Mouse (Mus musculus): ENCODE measurements around the gene Tfap2a. TPM values are rescaled to one million over a fixed set of nuclear protein-coding genes. Genes with fewer than 3 reads are reported as not detected.

Tfap2a gene
- total and polyA plus RNA-seq, 3 experiments = not detected

GRCm38 (mm10) chr13:40704864-40705455 lies 33.2 kb downstream of the Tfap2a start:
- no peak for TF ChIP-seq POLR2A (IDR thresholded peaks at IDR 0.05; ENCODE audit: control insufficient read depth in 1 of 2, insufficient read depth in 1 of 2, low read depth in 1 of 2, low read length in 2 of 2, poor library complexity in 1 of 2)
- no peak for TF ChIP-seq MAZ (IDR thresholded peaks at IDR 0.05; ENCODE audit: low read depth, low read length)
- no peak for TF ChIP-seq UBTF (IDR thresholded peaks at IDR 0.05; ENCODE audit: borderline replicate concordance, insufficient read depth, low read depth, low read length)
- no peak for TF ChIP-seq MEF2A (IDR thresholded peaks at IDR 0.05; ENCODE audit: extremely low read depth, insufficient replicate concordance, low read depth, low read length, poor library complexity, severe bottlenecking)
- no peak for TF ChIP-seq ETS1 (IDR thresholded peaks at IDR 0.05; ENCODE audit: low read depth, low read length)
- TF ChIP-seq EP300 (IDR thresholded peaks at IDR 0.05; ENCODE audit: low read depth in 1 of 2, low read length in 2 of 2) = no peak
- no peaks in the 10 kb centered on the region for H3K36me3 ChIP-seq (ENCODE audit: control insufficient read depth in 1 of 2, insufficient read depth in 2 of 2, low read length in 2 of 2)
- H3K79me2 ChIP-seq (ENCODE audit: control insufficient read depth, insufficient read depth, low read length, poor library complexity) = no peaks in the 10 kb centered on the region
- no peak overlapping the region for H3K9ac ChIP-seq (ENCODE audit: control insufficient read depth, low read depth, low read length, poor library complexity, severe bottlenecking)
- no peaks in the 10 kb centered on the region for H3K27me3 ChIP-seq (ENCODE audit: control insufficient read depth in 1 of 2, insufficient read depth in 2 of 2, low read length in 2 of 2)
- no peaks in the 10 kb centered on the region for H3K4me1 ChIP-seq (ENCODE audit: control insufficient read depth in 1 of 2, insufficient read depth in 2 of 2, low read length in 2 of 2)
- H3K9me3 ChIP-seq (replicated peaks; ENCODE audit: insufficient read depth, low read length) = no peaks in the 10 kb centered on the region
- H3K27ac ChIP-seq (ENCODE audit: control insufficient read depth, low read depth, low read length) = no peak overlapping the region
- no peak for DNase-seq (ENCODE audit: low read depth, low spot score)
- H3K4me3 ChIP-seq (ENCODE audit: control insufficient read depth in 1 of 2, insufficient read depth in 1 of 2, low read depth in 2 of 2, low read length in 2 of 2) = no peak overlapping the region

GRCm38 (mm10) chr13:40703982-40704501 lies 34.1 kb downstream of the Tfap2a start:
- no peaks in the 10 kb centered on the region for H3K9me3 ChIP-seq (replicated peaks; ENCODE audit: insufficient read depth, low read length)
- H3K27ac ChIP-seq (ENCODE audit: control insufficient read depth, low read depth, low read length) = no peak overlapping the region
- H3K4me3 ChIP-seq (ENCODE audit: control insufficient read depth in 1 of 2, insufficient read depth in 1 of 2, low read depth in 2 of 2, low read length in 2 of 2) = no peak overlapping the region
- no peaks in the 10 kb centered on the region for H3K36me3 ChIP-seq (ENCODE audit: control insufficient read depth in 1 of 2, insufficient read depth in 2 of 2, low read length in 2 of 2)
- no peaks in the 10 kb centered on the region for H3K27me3 ChIP-seq (ENCODE audit: control insufficient read depth in 1 of 2, insufficient read depth in 2 of 2, low read length in 2 of 2)
- H3K4me1 ChIP-seq (ENCODE audit: control insufficient read depth in 1 of 2, insufficient read depth in 2 of 2, low read length in 2 of 2) = no peaks in the 10 kb centered on the region
- no peaks in the 10 kb centered on the region for H3K79me2 ChIP-seq (ENCODE audit: control insufficient read depth, insufficient read depth, low read length, poor library complexity)
- no peak for DNase-seq (ENCODE audit: low read depth, low spot score)
- TF ChIP-seq POLR2A (IDR thresholded peaks at IDR 0.05; ENCODE audit: control insufficient read depth in 1 of 2, insufficient read depth in 1 of 2, low read depth in 1 of 2, low read length in 2 of 2, poor library complexity in 1 of 2) = no peak
- TF ChIP-seq NELFE (IDR thresholded peaks at IDR 0.05; ENCODE audit: low read depth, low read length) = no peak
- no peak for TF ChIP-seq CHD2 (IDR thresholded peaks at IDR 0.05; ENCODE audit: low read length)
- no peak for TF ChIP-seq TAL1 (IDR thresholded peaks at IDR 0.05; ENCODE audit: low read length)
- no peak overlapping the region for H3K9ac ChIP-seq (ENCODE audit: control insufficient read depth, low read depth, low read length, poor library complexity, severe bottlenecking)

GRCm38 (mm10) chr13:40703123-40703797 lies 34.9 kb downstream of the Tfap2a start:
- no peak overlapping the region for H3K4me3 ChIP-seq (ENCODE audit: control insufficient read depth in 1 of 2, insufficient read depth in 1 of 2, low read depth in 2 of 2, low read length in 2 of 2)
- no peaks in the 10 kb centered on the region for H3K36me3 ChIP-seq (ENCODE audit: control insufficient read depth in 1 of 2, insufficient read depth in 2 of 2, low read length in 2 of 2)
- no peaks in the 10 kb centered on the region for H3K9me3 ChIP-seq (replicated peaks; ENCODE audit: insufficient read depth, low read length)
- no peak overlapping the region for H3K9ac ChIP-seq (ENCODE audit: control insufficient read depth, low read depth, low read length, poor library complexity, severe bottlenecking)
- no peak for TF ChIP-seq ELF1 (IDR thresholded peaks at IDR 0.05; ENCODE audit: low read depth, low read length)
- TF ChIP-seq UBTF (IDR thresholded peaks at IDR 0.05; ENCODE audit: borderline replicate concordance, insufficient read depth, low read depth, low read length) = no peak
- TF ChIP-seq JUND (IDR thresholded peaks at IDR 0.05; ENCODE audit: low read depth, low read length) = no peak
- no peak for TF ChIP-seq MYC (IDR thresholded peaks at IDR 0.05; ENCODE audit: low read depth, low read length)
- TF ChIP-seq TAL1 (IDR thresholded peaks at IDR 0.05; ENCODE audit: low read length) = no peak
- no peak for TF ChIP-seq CHD2 (IDR thresholded peaks at IDR 0.05; ENCODE audit: low read length)
- H3K79me2 ChIP-seq (ENCODE audit: control insufficient read depth, insufficient read depth, low read length, poor library complexity) = no peaks in the 10 kb centered on the region
- H3K27ac ChIP-seq (ENCODE audit: control insufficient read depth, low read depth, low read length) = no peak overlapping the region
- DNase-seq (ENCODE audit: low read depth, low spot score) = no peak
- H3K4me1 ChIP-seq (ENCODE audit: control insufficient read depth in 1 of 2, insufficient read depth in 2 of 2, low read length in 2 of 2) = no peaks in the 10 kb centered on the region
- no peaks in the 10 kb centered on the region for H3K27me3 ChIP-seq (ENCODE audit: control insufficient read depth in 1 of 2, insufficient read depth in 2 of 2, low read length in 2 of 2)
